ENCODE assay signal across 9 mouse cellular contexts in genomic region chr7:107595426-107595825, GRCm38 (mm10). TPM values are rescaled to one million over a fixed set of nuclear protein-coding genes. Genes with fewer than 3 reads are reported as not detected.
A peak's percentile ranks its signal among the peaks of the same experiment; 100 is the strongest.
DNase-seq lines count a peak whose midpoint lies in the region; ATAC-seq and TF ChIP-seq lines count a peak whose summit lies in the region.
"Had no signal": no experiment of that assay in that cellular context is flagged by ENCODE, and none has a peak within 500 bp of the region (broad histone marks: within the 10 kb centered on the region; RNA-seq: fewer than 3 reads in every experiment).

No protein-coding gene starts in this region.

- no peak for TF ChIP-seq CTCF in heart, adult 2 months (IDR thresholded peaks at IDR 0.05)
- TF ChIP-seq CTCF in ES-Bruce4 (IDR thresholded peaks at IDR 0.05; ENCODE audit: low read depth, low read length), result no peak

- H3K4me1 ChIP-seq in heart, adult 2 months (ENCODE audit: control insufficient read depth, insufficient read depth, low read length), result no peaks in the 10 kb centered on the region
- no peaks in the 10 kb centered on the region for H3K4me1 ChIP-seq in ES-Bruce4 (ENCODE audit: control insufficient read depth, insufficient read depth, low read length)
- no peaks in the 10 kb centered on the region for H3K4me1 ChIP-seq in hindbrain, embryonic 11.5 days (replicated peaks; ENCODE audit: control insufficient read depth, insufficient read depth, low read length)

- H3K9ac ChIP-seq in heart, adult 2 months (ENCODE audit: low read depth, low read length), result peak overlapping the region; percentile 25; the same call in 1 of the 2 replicates
- peak overlapping the region; percentile 80 for H3K9ac ChIP-seq in ES-Bruce4 (ENCODE audit: low read depth, poor library complexity, severe bottlenecking)
- no peak overlapping the region for H3K9ac ChIP-seq in hindbrain, embryonic 11.5 days (ENCODE audit: low read depth, low read length)

- H3K36me3 ChIP-seq in heart, adult 2 months (ENCODE audit: control insufficient read depth, insufficient read depth, low read length), result peaks cover 2% of the 10 kb centered on the region; the same call in 1 of the 2 replicates
- no peaks in the 10 kb centered on the region for H3K36me3 ChIP-seq in ES-Bruce4 (ENCODE audit: control insufficient read depth, insufficient read depth, low read length, poor library complexity, severe bottlenecking)
- H3K36me3 ChIP-seq in hindbrain, embryonic 11.5 days (ENCODE audit: control insufficient read depth, insufficient read depth, low read length), result no peaks in the 10 kb centered on the region

- intact Hi-C loops in heart, adult 2 months (cut with DNase I), result loop anchor here (5.0 to 10.0 kb wide), 3 partner anchors 72 to 149 kb away; no protein-coding TSS in a partner anchor
- intact Hi-C loops in heart, postnatal 14 days (cut with DNase I), result no loop called here

- peak overlapping the region; percentile 45 for H3K4me3 ChIP-seq in heart, adult 2 months
- peak overlapping the region; percentile 87 for H3K4me3 ChIP-seq in ES-Bruce4 (ENCODE audit: low read depth, low read length)
- peak overlapping the region; percentile 44 for H3K4me3 ChIP-seq in hindbrain, embryonic 11.5 days (ENCODE audit: low read depth, low read length)

- TF ChIP-seq POLR2A in heart, adult 2 months (IDR thresholded peaks at IDR 0.05; ENCODE audit: insufficient read depth, low read depth, low read length), result no peak
- TF ChIP-seq POLR2A in ES-Bruce4 (IDR thresholded peaks at IDR 0.05; ENCODE audit: insufficient read depth, low read length), result no peak

- H3K79me2 ChIP-seq in heart, adult 2 months (replicated peaks; ENCODE audit: control insufficient read depth, insufficient read depth, low read length), result no peaks in the 10 kb centered on the region

- H3K27ac ChIP-seq in heart, adult 2 months, result peak overlapping the region; percentile 88
- H3K27ac ChIP-seq in ES-Bruce4 (ENCODE audit: insufficient read depth, low read length), result no peak overlapping the region
- H3K27ac ChIP-seq in hindbrain, embryonic 11.5 days (ENCODE audit: low read depth, low read length), result no peak overlapping the region

- WGBS in heart, adult 2 months, result 24% methylated on average over 13 of the region's 13 CpGs
- WGBS in hindbrain, embryonic 11.5 days, result 14% methylated on average over 13 of the region's 13 CpGs

- H3K27me3 ChIP-seq in heart, adult 2 months (ENCODE audit: control insufficient read depth, insufficient read depth, low read length), result no peaks in the 10 kb centered on the region
- H3K27me3 ChIP-seq in ES-Bruce4 (ENCODE audit: control insufficient read depth, insufficient read depth, low read length, poor library complexity, severe bottlenecking), result no peaks in the 10 kb centered on the region
- peaks cover 6% of the 10 kb centered on the region; the same call in 1 of the 2 replicates for H3K27me3 ChIP-seq in hindbrain, embryonic 11.5 days (ENCODE audit: control insufficient read depth, insufficient read depth, low read length)

- DNase-seq in heart, adult 2 months, result peak in 1 of 2 experiments; percentile 30
- DNase-seq in heart, postnatal 14 days, result no peak
- no peak for DNase-seq in hindbrain, embryonic 11.5 days (ENCODE audit: low spot score)
- DNase-seq in lung, postnatal 10 days, result peak; percentile 3
- DNase-seq in frontal cortex, postnatal 10 days (ENCODE audit: low spot score in 2 of 2), result no peak
- DNase-seq in embryo, embryonic 10.5 days (ENCODE audit: low spot score), result no peak
- DNase-seq in c-Kit-positive CD71-positive TER-119-positive erythroid progenitor cells, embryonic 14.5 days (ENCODE audit: low spot score), result no peak

- H3K9me3 ChIP-seq in ES-Bruce4 (replicated peaks; ENCODE audit: control insufficient read depth, insufficient read depth, low read length, poor library complexity, severe bottlenecking), result no peaks in the 10 kb centered on the region
- no peaks in the 10 kb centered on the region for H3K9me3 ChIP-seq in hindbrain, embryonic 11.5 days (ENCODE audit: control insufficient read depth, low read length)

- ATAC-seq in hindbrain, embryonic 11.5 days (ENCODE audit: low FRiP score), result 0 out of 2 replicates have a peak, but pooled peaks have one; percentile 1

- no peak for TF ChIP-seq EP300 in heart, adult 2 months (IDR thresholded peaks at IDR 0.05; ENCODE audit: insufficient read depth, low read depth, low read length)
- TF ChIP-seq EP300 in ES-Bruce4 (IDR thresholded peaks at IDR 0.05; ENCODE audit: insufficient read depth, low read depth, low read length), result no peak

- H3K4me2 ChIP-seq in hindbrain, embryonic 11.5 days (replicated peaks; ENCODE audit: low read depth, low read length), result peak overlapping the region; percentile 65

RNA-seq across cellular contexts. Expression of gene Ppfibp2, which starts 0.4 kb away (rescaled TPM):
- 10 to 100 TPM; 19.9 to 20.1 TPM for total RNA-seq in heart, adult 2 months (2021)
- 17.4 and 21.8 TPM in 2 replicates for polyA plus RNA-seq in heart, adult 2 months (2012; rRNA removed)
- total RNA-seq in heart, postnatal 14 days (2021), result 10 to 100 TPM; 15.9 to 17.0 TPM
- polyA plus RNA-seq in ES-Bruce4 (2011; ENCODE audit: insufficient read depth, insufficient read length, low read depth, missing spikeins), result 11.7 and 12.4 TPM in 2 replicates
- 5.0 and 5.1 TPM in 2 replicates for polyA plus RNA-seq in hindbrain, embryonic 11.5 days (2014; fragmentation: Nextera tagmentation; extraction: Ambion mirVana)

RNA-seq across cellular contexts. Expression of gene Olfml1, which starts 28.2 kb away (rescaled TPM):
- total RNA-seq in heart, adult 2 months (2021), result 1 to 10 TPM; 4.0 to 4.6 TPM
- polyA plus RNA-seq in heart, adult 2 months (2012; rRNA removed), result 4.1 and 6.9 TPM in 2 replicates
- 1 to 10 TPM; 5.6 to 9.0 TPM for total RNA-seq in heart, postnatal 14 days (2021)
- 1.5 and 3.0 TPM in 2 replicates for polyA plus RNA-seq in ES-Bruce4 (2011; ENCODE audit: insufficient read depth, insufficient read length, low read depth, missing spikeins)
- polyA plus RNA-seq in hindbrain, embryonic 11.5 days (2014; fragmentation: Nextera tagmentation; extraction: Ambion mirVana), result 10.7 and 11.4 TPM in 2 replicates
- total RNA-seq: neutrophil, adult 5-6 weeks had no signal

RNA-seq across cellular contexts. Expression of gene 5330417H12Rik, which starts 29.5 kb away (rescaled TPM):
- total RNA-seq in heart, adult 2 months (2021), result not detected
- polyA plus RNA-seq in heart, adult 2 months (2012; rRNA removed), result not detected in 2 replicates
- total RNA-seq in heart, postnatal 14 days (2021), result not detected
- not detected in 2 replicates for polyA plus RNA-seq in ES-Bruce4 (2011; ENCODE audit: insufficient read depth, insufficient read length, low read depth, missing spikeins)
- polyA plus RNA-seq in hindbrain, embryonic 11.5 days (2014; fragmentation: Nextera tagmentation; extraction: Ambion mirVana), result not detected in 2 replicates
- total RNA-seq: neutrophil, adult 5-6 weeks had no signal
